Mouse (Mus musculus) ZHBTc4 (cell line): Measurements from ENCODE around the gene Gpx2.

Experiments used
- DNase-seq: peaks from one replicate; pipeline ENCODE4 v3.0.0-alpha.2; 2011; ENCODE audit warnings: low read depth, low spot score

Gene Gpx2

GRCm38 (mm10) chr12:76795350-76795749 is at the start of gene Gpx2:
TSS of gene Gpx2 (minus strand) at chr12:76795554.
- peak; percentile 38 for DNase-seq

GRCm38 (mm10) chr12:76844346-76845061 is 49.1 kb upstream of the Gpx2 start:
- DNase-seq: no peak

- peak; percentile 89 for DNase-seq
Observed at GRCm38 (mm10) chr12:76840081-76840480, 44.7 kb upstream of the Gpx2 start.

- no peak for DNase-seq
Observed at GRCm38 (mm10) chr12:76839298-76839697, 43.9 kb upstream of the Gpx2 start.

- DNase-seq: no peak
Observed at GRCm38 (mm10) chr12:76837844-76838650, 42.7 kb upstream of the Gpx2 start.

GRCm38 (mm10) chr12:76837101-76837843 is 41.9 kb upstream of the Gpx2 start:
- DNase-seq: peak; percentile 98

- peak; percentile 72 for DNase-seq
Observed at GRCm38 (mm10) chr12:76832704-76833103, 37.4 kb upstream of the Gpx2 start.

GRCm38 (mm10) chr12:76825283-76825682 is 29.9 kb upstream of the Gpx2 start:
- DNase-seq: no peak

- peak; percentile 53 for DNase-seq
Observed at GRCm38 (mm10) chr12:76822651-76823041, 27.3 kb upstream of the Gpx2 start, which contains the start of gene Rab15. TSS of gene Rab15 (minus strand) at chr12:76822908.

- peak; percentile 52 for DNase-seq
Observed at GRCm38 (mm10) chr12:76822002-76822650, 26.8 kb upstream of the Gpx2 start.

- DNase-seq: no peak
Observed at GRCm38 (mm10) chr12:76820615-76821014, 25.3 kb upstream of the Gpx2 start.

- DNase-seq: no peak
Observed at GRCm38 (mm10) chr12:76819816-76820215, 24.5 kb upstream of the Gpx2 start.

- no peak for DNase-seq
Observed at GRCm38 (mm10) chr12:76818908-76819307, 23.6 kb upstream of the Gpx2 start.

GRCm38 (mm10) chr12:76818120-76818519 is 22.8 kb upstream of the Gpx2 start:
- DNase-seq: peak; percentile 92

GRCm38 (mm10) chr12:76817176-76817575 is 21.8 kb upstream of the Gpx2 start:
- no peak for DNase-seq

GRCm38 (mm10) chr12:76816720-76817119 is 21.4 kb upstream of the Gpx2 start:
- no peak for DNase-seq

- no peak for DNase-seq
Observed at GRCm38 (mm10) chr12:76814120-76814519, 18.8 kb upstream of the Gpx2 start.

- DNase-seq: no peak
Observed at GRCm38 (mm10) chr12:76813543-76813942, 18.2 kb upstream of the Gpx2 start.

- DNase-seq: no peak
Observed at GRCm38 (mm10) chr12:76811006-76811405, 15.7 kb upstream of the Gpx2 start.

- DNase-seq: no peak
Observed at GRCm38 (mm10) chr12:76810491-76810890, 15.1 kb upstream of the Gpx2 start.

GRCm38 (mm10) chr12:76807796-76808195 is 12.4 kb upstream of the Gpx2 start:
- no peak for DNase-seq
